Mouse (Mus musculus) frontal cortex, postnatal 10 days (tissue): Measurements from ENCODE around the gene Dll3.
"Not testable (repeated sequence)": the region's sequence is repeated elsewhere in the genome, so short reads cannot be mapped to it uniquely, and the experiment has no call there.

Source experiments
- DNase-seq, 2 experiments: peaks; one replicate each; pipeline ENCODE4 v3.0.0; 2022; ENCODE audit warnings: low spot score in 2 of 2, mixed read lengths in 1 of 2

Gene Dll3

GRCm38 (mm10) chr7:28254591-28254990, 47.4 kb downstream of the Dll3 start:
- no peak for DNase-seq

- DNase-seq = no peak
Measured at GRCm38 (mm10) chr7:28251976-28252375, 50.1 kb downstream of the Dll3 start.

GRCm38 (mm10) chr7:28248957-28249356, 53.1 kb downstream of the Dll3 start:
- no peak for DNase-seq

- DNase-seq = not testable (repeated sequence)
Measured at GRCm38 (mm10) chr7:28243943-28244342, 58.1 kb downstream of the Dll3 start.
